Mouse (Mus musculus) mesoderm, embryonic 11.5 days (tissue): ENCODE results near the gene Rpl11.
"Not testable (repeated sequence)": the region's sequence is repeated elsewhere in the genome, so short reads cannot be mapped to it uniquely, and the experiment has no call there.

Experiments used
- DNase-seq: peaks from one replicate; pipeline ENCODE4 v3.0.0-alpha.2; 2012; ENCODE audit warnings: low read depth, low spot score

Rpl11 gene

GRCm38 (mm10) chr4:136053247-136053596, at the start of gene Rpl11:
TSS of gene Rpl11 (minus strand) at chr4:136053428.
- peak; percentile 96 for DNase-seq

GRCm38 (mm10) chr4:136101753-136102152, 48.5 kb upstream of the Rpl11 start:
- DNase-seq = not testable (repeated sequence)

GRCm38 (mm10) chr4:136100396-136101070, 47.3 kb upstream of the Rpl11 start:
- DNase-seq = no peak

- DNase-seq = no peak
These were observed 45.2 kb upstream of the Rpl11 start for GRCm38 (mm10) chr4:136098446-136098845.

- DNase-seq = no peak
These were observed 43.4 kb upstream of the Rpl11 start for GRCm38 (mm10) chr4:136096446-136097113.

GRCm38 (mm10) chr4:136095490-136096105, 42.4 kb upstream of the Rpl11 start:
- no peak for DNase-seq

GRCm38 (mm10) chr4:136094519-136095219, 41.4 kb upstream of the Rpl11 start:
- DNase-seq = no peak

GRCm38 (mm10) chr4:136092498-136092897, 39.3 kb upstream of the Rpl11 start:
- no peak for DNase-seq

GRCm38 (mm10) chr4:136091346-136091745, 38.1 kb upstream of the Rpl11 start:
- DNase-seq = no peak

GRCm38 (mm10) chr4:136089748-136090583, 36.7 kb upstream of the Rpl11 start:
- DNase-seq = no peak

- no peak for DNase-seq
These were observed 35.9 kb upstream of the Rpl11 start for GRCm38 (mm10) chr4:136088971-136089747.

- no peak for DNase-seq
These were observed 35.1 kb upstream of the Rpl11 start for GRCm38 (mm10) chr4:136088364-136088763.

GRCm38 (mm10) chr4:136087261-136087660, 34.0 kb upstream of the Rpl11 start:
- no peak for DNase-seq

- no peak for DNase-seq
These were observed 31.6 kb upstream of the Rpl11 start for GRCm38 (mm10) chr4:136084840-136085239.

GRCm38 (mm10) chr4:136083269-136084105, 30.3 kb upstream of the Rpl11 start:
- no peak for DNase-seq

- no peak for DNase-seq
These were observed 28.5 kb upstream of the Rpl11 start for GRCm38 (mm10) chr4:136081729-136082128.

GRCm38 (mm10) chr4:136078649-136079048, 25.4 kb upstream of the Rpl11 start:
- no peak for DNase-seq

GRCm38 (mm10) chr4:136076776-136077538, 23.7 kb upstream of the Rpl11 start:
- no peak for DNase-seq

GRCm38 (mm10) chr4:136071178-136071714, 18.0 kb upstream of the Rpl11 start:
- DNase-seq = peak; percentile 88
